Mouse (Mus musculus): ENCODE measurements around the gene Rfx3. TPM values are rescaled to one million over a fixed set of nuclear protein-coding genes. Genes with fewer than 3 reads are reported as not detected.

Gene Rfx3
- polyA plus RNA-seq, 1 experiment from 2014 or later: 6.7 TPM

- no peak overlapping the region for H3K9ac ChIP-seq
- no peak overlapping the region for H3K4me2 ChIP-seq
- no peaks in the 10 kb centered on the region for H3K4me1 ChIP-seq (replicated peaks)
- WGBS: 63% methylated on average over 3 of the region's 3 CpGs
- H3K36me3 ChIP-seq: no peaks in the 10 kb centered on the region
- H3K27ac ChIP-seq (ENCODE audit: poor library complexity, severe bottlenecking): no peak overlapping the region
- H3K27me3 ChIP-seq (replicated peaks): no peaks in the 10 kb centered on the region
- ATAC-seq (ENCODE audit: insufficient number of reproducible peaks, low FRiP score): no peak
- no peaks in the 10 kb centered on the region for H3K9me3 ChIP-seq (replicated peaks)
- no peak overlapping the region for H3K4me3 ChIP-seq
Observed at GRCm38 (mm10) chr19:27838635-27839034, 172.3 kb downstream of the Rfx3 start.

DNA sequence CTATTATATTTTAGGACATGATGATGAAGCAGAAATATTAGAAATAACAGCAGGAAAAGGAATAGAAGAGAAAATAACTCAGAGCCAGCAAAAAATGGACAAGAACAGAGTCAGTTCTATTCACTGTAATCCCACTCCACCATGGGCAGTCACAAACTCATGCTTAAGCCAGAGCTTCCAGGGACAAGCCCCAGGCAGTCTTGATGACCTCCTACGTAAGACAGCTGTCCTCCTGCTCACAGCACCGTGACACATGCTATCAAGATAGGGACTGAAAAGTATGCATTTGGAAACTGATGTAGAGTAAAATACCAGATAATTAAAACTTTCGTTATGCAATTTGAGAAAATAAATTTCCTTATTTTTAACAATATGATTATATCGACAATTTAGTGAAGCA lies 172.9 kb downstream of the Rfx3 start:
- H3K4me1 ChIP-seq (replicated peaks): peaks cover 3% of the 10 kb centered on the region; the same call in 1 of the 2 replicates
- no peaks in the 10 kb centered on the region for H3K36me3 ChIP-seq
- no peak overlapping the region for H3K4me2 ChIP-seq
- 72% methylated on average over 4 of the region's 4 CpGs for whole genome bisulfite sequencing
- H3K9me3 ChIP-seq (replicated peaks): no peaks in the 10 kb centered on the region
- no peak overlapping the region for H3K4me3 ChIP-seq
- H3K27ac ChIP-seq (ENCODE audit: poor library complexity, severe bottlenecking): no peak overlapping the region
- no peak overlapping the region for H3K9ac ChIP-seq
- no peak for ATAC-seq (ENCODE audit: insufficient number of reproducible peaks, low FRiP score)
- no peaks in the 10 kb centered on the region for H3K27me3 ChIP-seq (replicated peaks)

GRCm38 (mm10) chr19:27832448-27832847 lies 178.5 kb downstream of the Rfx3 start:
- Histone ChIP-seq H3K36me3 (0 out of 2 replicates have a peak, but pooled peaks cover 5% of the 10 kb centered on the region), H3K4me1 (replicated peaks) (peaks cover 5% of the 10 kb centered on the region; the same call in 1 of the 2 replicates), H3K9me3 (replicated peaks) (no peaks in the 10 kb centered on the region), H3K4me2 (no peak overlapping the region), H3K4me3 (no peak overlapping the region), H3K9ac (no peak overlapping the region), H3K27ac (ENCODE audit: poor library complexity, severe bottlenecking) (no peak overlapping the region), H3K27me3 (replicated peaks) (no peaks in the 10 kb centered on the region)
- ATAC-seq (ENCODE audit: insufficient number of reproducible peaks, low FRiP score): no peak
- 21% methylated on average over 1 of the region's 1 CpGs for WGBS

DNA sequence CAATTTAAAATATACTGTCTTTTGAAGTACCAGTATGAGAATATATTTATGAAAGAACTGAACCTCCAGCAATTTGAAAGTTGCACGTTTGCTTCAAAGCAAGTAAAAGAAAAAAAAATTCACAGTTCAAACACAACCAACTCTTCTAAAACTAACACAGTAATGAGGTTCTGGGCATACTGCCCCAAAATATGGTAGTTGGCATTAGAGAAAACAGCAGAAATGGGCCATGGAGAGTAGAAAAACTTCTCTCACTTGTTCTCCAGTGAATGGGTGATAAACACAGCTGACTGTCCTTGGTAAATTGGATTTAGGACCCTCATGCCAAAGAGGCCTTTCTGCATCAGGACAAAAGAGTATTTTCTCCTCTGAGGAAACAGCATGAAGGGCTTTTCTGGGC lies 182.7 kb downstream of the Rfx3 start:
- ATAC-seq (ENCODE audit: insufficient number of reproducible peaks, low FRiP score): no peak
- Histone ChIP-seq H3K27me3 (replicated peaks) (no peaks in the 10 kb centered on the region), H3K36me3 (peaks cover 18% of the 10 kb centered on the region)

DNA sequence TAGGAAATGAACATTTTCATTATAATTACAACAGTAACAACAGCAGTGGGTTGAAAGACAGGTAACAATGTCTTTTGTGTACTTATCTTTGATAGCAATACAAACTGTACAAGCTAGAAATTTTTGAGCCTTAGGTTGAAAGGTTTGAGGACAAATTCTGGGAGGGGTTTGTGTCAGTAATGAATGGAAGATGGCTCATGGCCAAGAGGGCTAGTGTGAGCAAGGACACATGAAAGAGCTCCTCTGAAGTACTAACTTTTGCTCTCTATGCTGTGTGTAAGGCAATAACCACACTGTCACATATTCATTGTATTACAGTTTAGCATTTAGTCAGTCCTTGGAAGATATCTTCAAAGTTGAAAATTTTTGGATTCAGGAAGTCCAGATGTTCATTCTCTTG lies 193.3 kb downstream of the Rfx3 start:
- Histone ChIP-seq H3K4me1 (replicated peaks) (no peaks in the 10 kb centered on the region), H3K36me3 (peaks cover 7% of the 10 kb centered on the region), H3K4me2 (no peak overlapping the region), H3K4me3 (no peak overlapping the region), H3K9ac (no peak overlapping the region), H3K27me3 (replicated peaks) (no peaks in the 10 kb centered on the region), H3K9me3 (replicated peaks) (no peaks in the 10 kb centered on the region), H3K27ac (ENCODE audit: poor library complexity, severe bottlenecking) (no peak overlapping the region)
- ATAC-seq (ENCODE audit: insufficient number of reproducible peaks, low FRiP score): no peak

More for the DNA sequence above, 182.7 kb downstream of the Rfx3 start:
- Histone ChIP-seq H3K9ac (no peak overlapping the region), H3K9me3 (replicated peaks) (no peaks in the 10 kb centered on the region), H3K4me1 (replicated peaks) (peaks cover 4% of the 10 kb centered on the region; the same call in 1 of the 2 replicates), H3K4me2 (no peak overlapping the region), H3K27ac (ENCODE audit: poor library complexity, severe bottlenecking) (no peak overlapping the region), H3K4me3 (no peak overlapping the region)
- WGBS: 84% methylated on average over 1 of the region's 1 CpGs

DNA sequence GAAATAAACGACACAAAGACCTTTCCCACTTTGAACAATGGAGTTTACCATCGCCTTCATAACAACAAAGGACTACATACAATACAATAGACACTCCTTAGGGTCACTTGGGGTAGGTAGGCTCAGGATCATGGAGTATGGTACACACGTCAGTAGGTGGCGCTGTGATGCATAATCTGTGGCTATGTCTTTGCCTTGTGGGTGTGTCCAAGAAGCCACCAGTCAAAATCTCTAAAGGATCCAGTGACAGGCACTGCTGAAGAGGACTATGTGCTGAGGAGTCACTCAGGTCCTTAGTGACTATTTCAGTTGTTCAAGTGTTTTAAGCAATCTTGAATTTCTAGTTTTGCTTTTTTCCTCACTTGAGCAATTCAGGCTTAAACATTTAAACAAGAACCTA lies 230.9 kb downstream of the Rfx3 start:
- H3K27me3 ChIP-seq (replicated peaks): no peaks in the 10 kb centered on the region
- H3K4me2 ChIP-seq: no peak overlapping the region
- no peak for ATAC-seq (ENCODE audit: insufficient number of reproducible peaks, low FRiP score)
- H3K4me1 ChIP-seq (replicated peaks): no peaks in the 10 kb centered on the region
- no peak overlapping the region for H3K9ac ChIP-seq
- H3K4me3 ChIP-seq: no peak overlapping the region
- peaks cover 16% of the 10 kb centered on the region for H3K36me3 ChIP-seq
- H3K27ac ChIP-seq (ENCODE audit: poor library complexity, severe bottlenecking): no peak overlapping the region
- no peaks in the 10 kb centered on the region for H3K9me3 ChIP-seq (replicated peaks)
- 48% methylated on average over 4 of the region's 4 CpGs for WGBS

GRCm38 (mm10) chr19:27770716-27771265 lies 240.2 kb downstream of the Rfx3 start:
- no peak for ATAC-seq (ENCODE audit: insufficient number of reproducible peaks, low FRiP score)
- H3K27ac ChIP-seq (ENCODE audit: poor library complexity, severe bottlenecking): no peak overlapping the region

DNA sequence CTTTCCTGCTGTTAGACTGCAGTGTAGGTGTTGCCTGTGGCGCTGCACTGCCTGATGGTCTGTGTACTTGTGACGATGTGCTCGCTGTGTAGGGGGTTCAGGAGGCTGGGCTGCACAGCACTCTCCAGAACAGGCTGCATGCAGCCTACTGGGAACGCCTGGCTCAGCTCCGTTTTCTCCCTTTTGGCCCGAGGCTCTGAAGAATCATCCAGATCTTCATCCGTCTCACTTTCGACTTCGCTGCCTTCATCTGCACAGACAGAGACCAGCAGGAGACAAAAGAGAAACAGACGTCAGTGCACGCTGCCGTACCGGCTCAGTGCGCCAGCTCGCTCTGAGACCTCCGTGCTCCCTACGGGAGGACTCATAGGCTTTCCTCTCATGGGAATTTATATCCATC lies 242.5 kb downstream of the Rfx3 start:
- H3K9me3 ChIP-seq (replicated peaks): no peaks in the 10 kb centered on the region
- H3K27me3 ChIP-seq (replicated peaks): no peaks in the 10 kb centered on the region
- H3K9ac ChIP-seq: no peak overlapping the region
- no peak overlapping the region for H3K27ac ChIP-seq (ENCODE audit: poor library complexity, severe bottlenecking)
- H3K4me2 ChIP-seq: no peak overlapping the region
- no peak for ATAC-seq (ENCODE audit: insufficient number of reproducible peaks, low FRiP score)
- no peak overlapping the region for H3K4me3 ChIP-seq
- WGBS: 89% methylated on average over 17 of the region's 17 CpGs
- H3K4me1 ChIP-seq (replicated peaks): no peaks in the 10 kb centered on the region
- peaks cover 14% of the 10 kb centered on the region; the same call in 1 of the 2 replicates for H3K36me3 ChIP-seq

More at GRCm38 (mm10) chr19:27770716-27771265, 240.2 kb downstream of the Rfx3 start:
- Histone ChIP-seq H3K4me3 (no peak overlapping the region), H3K9me3 (replicated peaks) (no peaks in the 10 kb centered on the region), H3K4me1 (replicated peaks) (no peaks in the 10 kb centered on the region), H3K36me3 (peaks cover 14% of the 10 kb centered on the region; the same call in 1 of the 2 replicates), H3K27me3 (replicated peaks) (no peaks in the 10 kb centered on the region), H3K4me2 (no peak overlapping the region), H3K9ac (no peak overlapping the region)
- WGBS: 90% methylated on average over 8 of the region's 8 CpGs

GRCm38 (mm10) chr19:27760309-27760708 lies 250.7 kb downstream of the Rfx3 start:
- no peak overlapping the region for H3K27ac ChIP-seq (ENCODE audit: poor library complexity, severe bottlenecking)
- no peak for ATAC-seq (ENCODE audit: insufficient number of reproducible peaks, low FRiP score)
- no peaks in the 10 kb centered on the region for H3K9me3 ChIP-seq (replicated peaks)
- no peak overlapping the region for H3K4me3 ChIP-seq
- 90% methylated on average over 9 of the region's 9 CpGs for WGBS
- no peak overlapping the region for H3K4me2 ChIP-seq
- no peak overlapping the region for H3K9ac ChIP-seq
- H3K27me3 ChIP-seq (replicated peaks): no peaks in the 10 kb centered on the region
- no peaks in the 10 kb centered on the region for H3K4me1 ChIP-seq (replicated peaks)
- H3K36me3 ChIP-seq: no peaks in the 10 kb centered on the region

DNA sequence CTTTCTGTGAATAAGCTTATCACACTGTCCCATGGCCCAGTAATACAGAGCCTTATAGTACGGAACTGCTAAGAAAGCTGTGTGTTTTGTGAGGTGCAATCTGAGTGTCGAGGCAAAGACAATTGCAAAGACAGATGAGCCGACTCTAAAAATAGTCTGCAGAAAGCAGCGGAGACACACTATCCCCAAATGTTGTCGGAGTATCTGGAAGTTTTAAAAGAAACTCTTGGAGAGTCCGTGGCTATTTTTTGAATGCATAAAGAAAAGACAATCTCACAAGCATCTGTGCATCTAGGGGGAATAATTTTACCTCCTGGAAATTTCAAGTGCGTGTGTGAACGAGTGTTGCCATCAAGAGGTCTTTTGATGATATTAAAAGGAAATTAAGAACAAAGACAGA lies 251.6 kb downstream of the Rfx3 start:
- ATAC-seq (ENCODE audit: insufficient number of reproducible peaks, low FRiP score): no peak

DNA sequence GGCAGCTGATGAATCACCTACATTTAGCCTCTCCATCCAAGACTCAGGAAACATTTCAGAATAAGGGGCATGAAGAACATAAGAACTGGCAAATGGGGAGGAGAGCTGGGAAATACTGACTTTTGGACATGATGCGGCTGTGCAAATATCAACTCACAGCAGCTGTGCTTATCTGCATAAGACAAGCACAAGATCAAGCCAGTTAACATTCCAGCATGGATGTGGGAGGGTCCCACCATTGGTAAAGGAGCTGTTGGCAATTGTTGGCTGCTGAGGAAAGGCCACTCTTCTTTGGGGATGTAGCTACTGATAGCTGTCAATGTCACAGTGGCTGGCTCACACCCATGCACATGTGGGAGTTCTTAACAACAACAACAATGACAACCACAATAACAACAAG lies 263.7 kb downstream of the Rfx3 start:
- H3K4me1 ChIP-seq (replicated peaks): 0 out of 2 replicates have a peak, but pooled peaks cover 3% of the 10 kb centered on the region
- no peaks in the 10 kb centered on the region for H3K27me3 ChIP-seq (replicated peaks)
- no peaks in the 10 kb centered on the region for H3K36me3 ChIP-seq
- no peak overlapping the region for H3K4me3 ChIP-seq
- no peak overlapping the region for H3K9ac ChIP-seq
- WGBS: 81% methylated on average over 1 of the region's 1 CpGs
- no peak for ATAC-seq (ENCODE audit: insufficient number of reproducible peaks, low FRiP score)
- no peak overlapping the region for H3K27ac ChIP-seq (ENCODE audit: poor library complexity, severe bottlenecking)
- H3K9me3 ChIP-seq (replicated peaks): peaks cover 4% of the 10 kb centered on the region; the same call in 1 of the 2 replicates
- H3K4me2 ChIP-seq: no peak overlapping the region

More for the DNA sequence above, 251.6 kb downstream of the Rfx3 start:
- H3K27me3 ChIP-seq (replicated peaks): no peaks in the 10 kb centered on the region
- 49% methylated on average over 8 of the region's 8 CpGs for WGBS
- H3K36me3 ChIP-seq: no peaks in the 10 kb centered on the region
- H3K4me3 ChIP-seq: no peak overlapping the region
- no peak overlapping the region for H3K4me2 ChIP-seq
- H3K9ac ChIP-seq: no peak overlapping the region
- H3K4me1 ChIP-seq (replicated peaks): no peaks in the 10 kb centered on the region
- no peaks in the 10 kb centered on the region for H3K9me3 ChIP-seq (replicated peaks)
- H3K27ac ChIP-seq (ENCODE audit: poor library complexity, severe bottlenecking): no peak overlapping the region

GRCm38 (mm10) chr19:27738908-27739307 lies 272.1 kb downstream of the Rfx3 start:
- Histone ChIP-seq H3K4me2 (no peak overlapping the region), H3K9me3 (replicated peaks) (no peaks in the 10 kb centered on the region; the same call in 1 of the 2 replicates), H3K4me3 (no peak overlapping the region), H3K9ac (no peak overlapping the region), H3K4me1 (replicated peaks) (no peaks in the 10 kb centered on the region), H3K27me3 (replicated peaks) (no peaks in the 10 kb centered on the region), H3K36me3 (no peaks in the 10 kb centered on the region), H3K27ac (ENCODE audit: poor library complexity, severe bottlenecking) (no peak overlapping the region)
- 71% methylated on average over 8 of the region's 8 CpGs for WGBS
- ATAC-seq (ENCODE audit: insufficient number of reproducible peaks, low FRiP score): no peak

Measured in heart, embryonic 12.5 days (tissue).